Mouse (Mus musculus): ENCODE results near the gene Slc10a4.

- TF ChIP-seq GATA1 (IDR thresholded peaks at IDR 0.05; ENCODE audit: low read length) (no peak), TAL1 (IDR thresholded peaks at IDR 0.05; ENCODE audit: low read length) (no peak)
Measured at GRCm38 (mm10) chr5:73047651-73048245, 41.1 kb downstream of the Slc10a4 start.

All from erythroblast, embryonic 14.5 days (primary cell).